Mouse (Mus musculus): ENCODE results near the gene Ppp1r12b. TPM values are rescaled to one million over a fixed set of nuclear protein-coding genes. Genes with fewer than 3 reads are reported as not detected.

The Ppp1r12b gene
- polyA plus RNA-seq, 1 experiment, result 23.1 TPM

GRCm38 (mm10) chr1:134940863-134941262 lies 14.9 kb downstream of the Ppp1r12b start:
- no peak for DNase-seq (ENCODE audit: low read depth)

GRCm38 (mm10) chr1:134938233-134938632 lies 17.5 kb downstream of the Ppp1r12b start:
- no peak for DNase-seq (ENCODE audit: low read depth)

GRCm38 (mm10) chr1:134936335-134936734 lies 19.4 kb downstream of the Ppp1r12b start:
- no peak for DNase-seq (ENCODE audit: low read depth)

GRCm38 (mm10) chr1:134932431-134932830 lies 23.3 kb downstream of the Ppp1r12b start:
- no peak for DNase-seq (ENCODE audit: low read depth)

- DNase-seq (ENCODE audit: low read depth), result no peak
Observed at GRCm38 (mm10) chr1:134919010-134919409, 36.7 kb downstream of the Ppp1r12b start.

- no peak for DNase-seq (ENCODE audit: low read depth)
Observed at GRCm38 (mm10) chr1:134915421-134915820, 40.3 kb downstream of the Ppp1r12b start.

GRCm38 (mm10) chr1:134913535-134913934 lies 42.2 kb downstream of the Ppp1r12b start:
- peak; percentile 59 for DNase-seq (ENCODE audit: low read depth)

GRCm38 (mm10) chr1:134911892-134912291 lies 43.9 kb downstream of the Ppp1r12b start:
- no peak for DNase-seq (ENCODE audit: low read depth)

GRCm38 (mm10) chr1:134910037-134910436 lies 45.7 kb downstream of the Ppp1r12b start:
- DNase-seq (ENCODE audit: low read depth), result no peak

- DNase-seq (ENCODE audit: low read depth), result no peak
Observed at GRCm38 (mm10) chr1:134909442-134909841, 46.3 kb downstream of the Ppp1r12b start.

GRCm38 (mm10) chr1:134902051-134902619 lies 53.6 kb downstream of the Ppp1r12b start:
- no peak for DNase-seq (ENCODE audit: low read depth)

- no peak for DNase-seq (ENCODE audit: low read depth)
Observed at GRCm38 (mm10) chr1:134896008-134896407, 59.7 kb downstream of the Ppp1r12b start.

- DNase-seq (ENCODE audit: low read depth), result no peak
Observed at GRCm38 (mm10) chr1:134894803-134895202, 60.9 kb downstream of the Ppp1r12b start.

GRCm38 (mm10) chr1:134891916-134892315 lies 63.8 kb downstream of the Ppp1r12b start:
- DNase-seq (ENCODE audit: low read depth), result no peak

- DNase-seq (ENCODE audit: low read depth), result no peak
Observed at GRCm38 (mm10) chr1:134889629-134890028, 66.1 kb downstream of the Ppp1r12b start.

GRCm38 (mm10) chr1:134875800-134876199 lies 79.9 kb downstream of the Ppp1r12b start:
- no peak for DNase-seq (ENCODE audit: low read depth)

- no peak for DNase-seq (ENCODE audit: low read depth)
Observed at GRCm38 (mm10) chr1:134872678-134873077, 83.1 kb downstream of the Ppp1r12b start.

GRCm38 (mm10) chr1:134866426-134866825 lies 89.3 kb downstream of the Ppp1r12b start:
- no peak for DNase-seq (ENCODE audit: low read depth)

- no peak for DNase-seq (ENCODE audit: low read depth)
Observed at GRCm38 (mm10) chr1:134865552-134865951, 90.2 kb downstream of the Ppp1r12b start.

- no peak for DNase-seq (ENCODE audit: low read depth)
Observed at GRCm38 (mm10) chr1:134860538-134860937, 95.2 kb downstream of the Ppp1r12b start.

GRCm38 (mm10) chr1:134858344-134859053 lies 97.2 kb downstream of the Ppp1r12b start:
- no peak for DNase-seq (ENCODE audit: low read depth)

GRCm38 (mm10) chr1:134854325-134854982 lies 101.3 kb downstream of the Ppp1r12b start:
- DNase-seq (ENCODE audit: low read depth), result no peak

- DNase-seq (ENCODE audit: low read depth), result no peak
Observed at GRCm38 (mm10) chr1:134852797-134853196, 102.9 kb downstream of the Ppp1r12b start.
